Mouse (Mus musculus): ENCODE data around the gene Prkch.

GRCm38 (mm10) chr12:73801845-73802244 lies 217.2 kb downstream of the Prkch start:
- TF ChIP-seq POLR2A (IDR thresholded peaks at IDR 0.05; ENCODE audit: control insufficient read depth, extremely low read depth, insufficient read depth, low read length, poor library complexity) (no peak), CTCF (IDR thresholded peaks at IDR 0.05; ENCODE audit: borderline replicate concordance, control insufficient read depth, extremely low read depth, insufficient read depth, low read length, poor library complexity) (no peak)

All from thymus, adult 2 months (tissue).